Mouse (Mus musculus) bone marrow macrophage, adult 2 months (primary cell): ENCODE results near the gene Olfr223. TPM values are rescaled to one million over a fixed set of nuclear protein-coding genes. Genes with fewer than 3 reads are reported as not detected.
A peak's percentile ranks its signal among the peaks of the same experiment; 100 is the strongest.
"Not testable (repeated sequence)": the region's sequence is repeated elsewhere in the genome, so short reads cannot be mapped to it uniquely, and the experiment has no call there.

Experiments used
- H3K27ac ChIP-seq: 2 replicates; pipeline ENCODE4 v1.5.1; 2012; ENCODE audit warnings: low read depth, low read length; ENCODE audit not compliant: insufficient read depth
- H3K4me1 ChIP-seq: 2 replicates; pipeline ENCODE4 v1.6.1; 2012; ENCODE audit warnings: low read length; ENCODE audit not compliant: control insufficient read depth, insufficient read depth
- H3K4me3 ChIP-seq: 2 replicates; pipeline ENCODE4 v1.5.1; 2012; ENCODE audit warnings: mild to moderate bottlenecking, low read length, moderate library complexity; ENCODE audit not compliant: insufficient read depth
- CTCF ChIP-seq: IDR thresholded peaks from 2 replicates; pipeline ENCODE4 v1.5.1; 2012; ENCODE audit warnings: low read depth, mild to moderate bottlenecking, low read length, moderate library complexity
- POLR2A ChIP-seq: IDR thresholded peaks from 2 replicates; pipeline ENCODE4 v1.6.1; 2012; ENCODE audit warnings: mild to moderate bottlenecking, low read depth, low read length, borderline replicate concordance
- polyA plus RNA-seq: library from polyadenylated mRNA; stranded (reverse); fragments of >200 nt; gene quantifications from 2 replicates; pipeline ENCODE4 v1.2.4, GENCODE M21; 2012; ENCODE audit not compliant: missing spikeins, insufficient read depth, insufficient read length

The Olfr223 gene
- polyA plus RNA-seq, 1 experiment, result not detected

DNA sequence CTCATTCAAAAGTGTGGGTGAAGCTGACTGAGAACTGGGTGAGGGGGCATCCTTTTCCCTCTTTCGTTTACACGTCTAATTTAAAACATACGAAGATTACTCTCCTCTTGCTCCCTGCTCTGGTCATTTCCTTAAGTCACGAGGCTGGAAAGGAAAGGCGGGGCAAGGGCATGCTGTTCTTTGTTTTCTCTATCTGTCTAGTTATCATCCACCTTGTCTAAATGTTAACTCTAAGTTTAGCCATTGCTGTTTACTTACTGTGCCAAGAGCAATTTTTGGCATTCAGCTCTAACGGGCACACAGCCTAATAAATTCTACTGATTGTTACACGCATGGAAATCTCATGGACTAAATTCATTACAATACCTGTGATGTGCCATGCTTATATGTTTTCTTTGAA is 6.1 kb upstream of the Olfr223 start:
- TF ChIP-seq CTCF (no peak), POLR2A (no peak)
- Histone ChIP-seq H3K4me3 (no peak overlapping the region), H3K27ac (no peak overlapping the region), H3K4me1 (no peaks in the 10 kb centered on the region)

DNA sequence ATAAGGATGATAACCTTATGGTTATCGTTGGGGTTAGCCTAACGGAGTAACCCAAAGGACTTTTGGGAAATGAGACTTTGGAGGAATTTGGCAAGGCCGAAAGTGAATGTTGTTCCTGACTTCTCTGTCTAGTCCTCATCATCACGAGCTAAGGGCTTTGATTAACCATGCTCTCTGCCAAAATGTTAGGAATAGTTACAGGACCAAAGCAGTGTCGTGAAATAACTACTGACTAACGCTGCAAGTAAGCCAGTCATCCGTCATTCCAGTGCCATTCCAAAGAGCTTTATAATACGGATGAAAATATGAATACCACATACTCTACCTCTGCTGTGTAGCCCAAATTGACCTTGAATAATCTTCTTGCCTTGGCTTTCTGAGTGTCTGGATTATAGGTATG is 3.9 kb upstream of the Olfr223 start:
- Histone ChIP-seq H3K27ac (no peak overlapping the region), H3K4me1 (no peaks in the 10 kb centered on the region), H3K4me3 (no peak overlapping the region)
- no peak for TF ChIP-seq POLR2A
- no peak for TF ChIP-seq CTCF

- TF ChIP-seq POLR2A (no peak), CTCF (no peak)
- H3K4me1 ChIP-seq, result no peaks in the 10 kb centered on the region
These were observed 3.0 kb upstream of the Olfr223 start for GRCm38 (mm10) chr11:59596091-59596490.

GRCm38 (mm10) chr11:59589496-59589895 is 3.6 kb downstream of the Olfr223 start:
- Histone ChIP-seq H3K4me3 (no peak overlapping the region), H3K4me1 (no peaks in the 10 kb centered on the region), H3K27ac (no peak overlapping the region)
- no peak for TF ChIP-seq POLR2A
- TF ChIP-seq CTCF, result no peak

More at GRCm38 (mm10) chr11:59596091-59596490, 3.0 kb upstream of the Olfr223 start:
- no peak overlapping the region for H3K27ac ChIP-seq
- H3K4me3 ChIP-seq, result no peak overlapping the region

DNA sequence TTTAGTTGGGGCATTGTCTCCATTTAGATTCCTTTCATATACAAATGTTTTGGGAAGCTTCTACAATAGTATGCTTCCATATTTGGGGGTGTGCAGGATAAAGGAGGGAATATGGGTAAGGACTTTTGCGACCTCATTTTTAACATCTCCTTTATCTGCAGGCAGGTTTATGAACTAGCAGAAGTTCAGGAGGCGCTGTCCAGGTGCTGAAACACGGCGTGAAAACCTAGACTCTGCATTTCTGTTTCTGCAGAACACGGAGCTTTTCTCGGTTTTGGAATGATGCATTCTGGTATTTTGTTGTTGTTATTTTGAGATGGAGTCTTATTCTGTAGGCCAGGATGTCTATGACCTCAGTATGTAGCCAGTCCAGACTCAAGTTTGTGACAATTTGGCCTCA is 8.6 kb downstream of the Olfr223 start:
- TF ChIP-seq POLR2A (no peak), CTCF (no peak)
- no peak overlapping the region for H3K4me3 ChIP-seq
- H3K4me1 ChIP-seq, result no peaks in the 10 kb centered on the region
- no peak overlapping the region for H3K27ac ChIP-seq

DNA sequence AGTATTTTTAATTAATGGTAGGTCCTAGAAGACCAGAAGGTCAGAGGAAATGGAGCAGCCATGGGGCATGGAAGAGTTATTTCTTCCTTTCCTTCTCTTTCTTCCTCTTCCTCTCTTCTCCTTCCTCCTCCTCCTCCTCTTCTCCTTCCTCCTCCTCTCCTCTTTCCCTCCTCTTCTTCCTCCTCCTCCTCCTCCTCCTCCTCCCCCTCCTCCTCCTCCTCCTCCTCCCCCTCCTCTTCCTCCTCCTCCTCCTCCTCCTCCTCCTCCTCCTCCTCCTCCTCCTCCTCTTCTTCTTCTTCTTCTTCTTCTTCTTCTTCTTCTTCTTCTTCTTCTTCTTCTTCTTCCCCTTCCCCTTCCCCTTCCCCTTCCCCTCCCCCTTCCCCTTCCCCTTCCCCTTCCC is 17.0 kb downstream of the Olfr223 start, which contains the start of gene Olfr222:
Gene Olfr222, minus strand, starts transcription at position 101 of the 400 bp plus-strand sequence.
- not testable (repeated sequence) for H3K27ac ChIP-seq, H3K4me3 ChIP-seq
- peaks cover 15% of the 10 kb centered on the region for H3K4me1 ChIP-seq

DNA sequence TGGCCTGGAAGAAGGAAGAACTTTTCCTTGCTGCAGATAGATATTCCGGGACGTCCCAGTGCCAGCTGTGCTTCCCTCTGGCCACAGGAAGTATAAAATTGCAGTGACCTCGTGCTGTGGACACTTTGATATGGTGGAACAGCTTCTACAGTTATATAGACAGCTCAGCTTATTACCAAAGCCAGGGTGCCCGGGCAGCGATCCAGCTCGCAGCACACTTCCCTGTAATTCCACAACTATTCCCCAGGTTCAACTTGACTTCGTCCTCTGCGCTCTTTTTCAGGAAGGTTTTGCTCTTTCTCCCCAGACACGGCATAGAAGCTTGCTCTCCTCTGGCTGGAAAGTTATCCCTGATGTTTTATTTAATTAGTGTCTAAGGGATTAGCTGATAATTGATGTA is 17.4 kb downstream of the Olfr223 start:
- TF ChIP-seq POLR2A (no peak), CTCF (no peak)
- no peak overlapping the region for H3K27ac ChIP-seq
- peaks cover 15% of the 10 kb centered on the region for H3K4me1 ChIP-seq
- no peak overlapping the region for H3K4me3 ChIP-seq

DNA sequence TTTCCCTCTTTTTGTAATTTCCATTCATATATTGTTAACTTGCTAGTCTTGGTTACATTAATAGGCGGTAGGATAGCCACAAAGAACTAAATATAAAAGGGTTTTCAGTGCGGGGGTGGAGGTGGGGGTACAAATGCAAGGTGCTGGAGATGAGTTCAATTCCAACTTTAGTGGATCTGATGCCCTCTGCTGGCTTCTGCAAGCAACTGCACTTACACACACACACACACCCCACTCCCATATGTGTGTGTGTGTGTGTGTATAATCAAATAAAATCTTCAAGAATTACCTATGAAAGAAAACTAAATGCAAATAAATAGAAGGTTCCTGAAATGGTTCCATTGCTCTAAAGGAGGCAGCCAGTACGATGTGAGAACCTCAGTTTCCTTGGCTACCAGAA is 23.8 kb downstream of the Olfr223 start:
- Histone ChIP-seq H3K27ac (no peak overlapping the region), H3K4me3 (no peak overlapping the region), H3K4me1 (no peaks in the 10 kb centered on the region)
- TF ChIP-seq CTCF, result peak; percentile 71; the same call in 1 of the 2 replicates
- TF ChIP-seq POLR2A, result no peak

GRCm38 (mm10) chr11:59562837-59563236 is 30.3 kb downstream of the Olfr223 start:
- TF ChIP-seq POLR2A (no peak), CTCF (no peak)
- Histone ChIP-seq H3K27ac (no peak overlapping the region), H3K4me3 (no peak overlapping the region)

DNA sequence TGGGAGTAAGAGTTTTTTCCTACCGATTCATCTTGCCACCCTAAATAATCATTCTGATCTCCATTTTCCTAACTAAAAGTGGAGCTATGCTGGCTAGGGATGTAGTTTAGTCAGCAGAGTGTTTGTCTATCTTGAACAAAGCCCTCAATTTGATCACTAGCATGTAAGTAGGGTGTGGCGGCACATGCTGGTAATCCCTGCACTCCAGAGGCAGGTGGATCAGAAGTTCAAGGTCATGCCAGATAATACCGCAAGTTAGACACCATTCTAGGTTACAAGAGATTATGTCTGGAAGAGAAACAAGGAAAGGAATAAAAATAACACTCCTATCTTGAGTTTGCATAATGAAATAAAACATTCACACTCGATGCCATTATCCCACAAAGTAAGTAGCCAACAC is 30.8 kb downstream of the Olfr223 start:
- Histone ChIP-seq H3K27ac (no peak overlapping the region), H3K4me1 (peaks cover 29% of the 10 kb centered on the region), H3K4me3 (no peak overlapping the region)
- TF ChIP-seq POLR2A (no peak), CTCF (no peak)

More at GRCm38 (mm10) chr11:59562837-59563236, 30.3 kb downstream of the Olfr223 start:
- H3K4me1 ChIP-seq, result peaks cover 27% of the 10 kb centered on the region

DNA sequence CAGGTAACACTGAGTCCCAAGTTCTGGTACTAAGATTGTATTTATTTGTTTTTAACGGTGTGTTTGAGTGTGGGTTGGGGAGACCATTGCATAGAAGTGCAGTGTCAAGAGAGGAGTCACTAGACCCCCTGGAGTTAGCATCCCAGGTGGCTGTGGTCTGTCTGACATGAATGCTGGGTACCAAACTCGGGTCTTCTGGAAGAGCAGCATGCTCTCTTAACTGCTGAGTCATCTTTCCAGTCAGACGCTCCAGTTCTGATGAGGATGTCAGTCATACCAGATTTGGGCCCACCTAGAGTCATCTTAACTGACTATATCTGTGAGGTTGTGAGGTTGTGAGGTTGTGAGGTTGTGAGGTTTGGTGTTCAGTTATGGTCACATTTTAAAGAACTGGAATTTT is 32.2 kb downstream of the Olfr223 start:
- Histone ChIP-seq H3K27ac (no peak overlapping the region), H3K4me3 (no peak overlapping the region), H3K4me1 (peaks cover 33% of the 10 kb centered on the region)
- no peak for TF ChIP-seq CTCF
- no peak for TF ChIP-seq POLR2A
